Mouse (Mus musculus): ENCODE measurements at regions not wholly inside any gene's neighbourhood (a gene's known extent, or its start where the extent isn't known, plus 50 kb on each side); places are given as distances from the start of the nearest gene placed in this dataset.

- no peaks in the 10 kb centered on the region for H3K4me1 ChIP-seq
- no peak for ATAC-seq (ENCODE audit: insufficient number of reproducible peaks, insufficient read depth, low FRiP score, low TSS enrichment, low read depth)
- no peak overlapping the region for H3K9ac ChIP-seq
- H3K4me2 ChIP-seq: no peak overlapping the region
- no peaks in the 10 kb centered on the region for H3K36me3 ChIP-seq
- no peak overlapping the region for H3K27ac ChIP-seq
- 17% methylated on average over 2 of the region's 2 CpGs for WGBS
- H3K9me3 ChIP-seq: no peaks in the 10 kb centered on the region
- no peak overlapping the region for H3K4me3 ChIP-seq
- H3K27me3 ChIP-seq: no peaks in the 10 kb centered on the region
Measured at GRCm38 (mm10) chr10:92277981-92278380, 444.2 kb downstream of the Nedd1 start.

GRCm38 (mm10) chr10:92257815-92258214 lies 464.4 kb downstream of the Nedd1 start:
- no peak for ATAC-seq (ENCODE audit: insufficient number of reproducible peaks, insufficient read depth, low FRiP score, low TSS enrichment, low read depth)
- Histone ChIP-seq H3K4me1 (no peaks in the 10 kb centered on the region), H3K9ac (no peak overlapping the region), H3K9me3 (no peaks in the 10 kb centered on the region), H3K4me2 (no peak overlapping the region), H3K27ac (no peak overlapping the region), H3K36me3 (no peaks in the 10 kb centered on the region), H3K4me3 (no peak overlapping the region), H3K27me3 (no peaks in the 10 kb centered on the region)
- 60% methylated on average over 3 of the region's 3 CpGs for WGBS

GRCm38 (mm10) chr10:92248648-92249047 lies 473.6 kb downstream of the Nedd1 start:
- no peaks in the 10 kb centered on the region for H3K36me3 ChIP-seq
- no peaks in the 10 kb centered on the region for H3K9me3 ChIP-seq
- H3K4me3 ChIP-seq: no peak overlapping the region
- H3K4me2 ChIP-seq: no peak overlapping the region
- peaks cover 9% of the 10 kb centered on the region for H3K4me1 ChIP-seq
- H3K27ac ChIP-seq: no peak overlapping the region
- H3K27me3 ChIP-seq: no peaks in the 10 kb centered on the region
- H3K9ac ChIP-seq: no peak overlapping the region
- WGBS: 20% methylated on average over 3 of the region's 3 CpGs
- ATAC-seq (ENCODE audit: insufficient number of reproducible peaks, insufficient read depth, low FRiP score, low TSS enrichment, low read depth): no peak

- Histone ChIP-seq H3K9me3 (no peaks in the 10 kb centered on the region), H3K27ac (no peak overlapping the region), H3K4me3 (no peak overlapping the region), H3K27me3 (no peaks in the 10 kb centered on the region), H3K4me1 (peaks cover 9% of the 10 kb centered on the region), H3K4me2 (no peak overlapping the region), H3K9ac (no peak overlapping the region), H3K36me3 (no peaks in the 10 kb centered on the region)
- no peak for ATAC-seq (ENCODE audit: insufficient number of reproducible peaks, insufficient read depth, low FRiP score, low TSS enrichment, low read depth)
- 47% methylated on average over 5 of the region's 5 CpGs for WGBS
Measured at GRCm38 (mm10) chr10:92247449-92247805, 474.8 kb downstream of the Nedd1 start.

GRCm38 (mm10) chr10:92246785-92247448 lies 475.3 kb downstream of the Nedd1 start:
- WGBS: 39% methylated on average over 7 of the region's 7 CpGs
- no peaks in the 10 kb centered on the region for H3K9me3 ChIP-seq
- no peak overlapping the region for H3K4me2 ChIP-seq
- H3K27ac ChIP-seq: no peak overlapping the region
- no peaks in the 10 kb centered on the region for H3K36me3 ChIP-seq
- no peaks in the 10 kb centered on the region for H3K27me3 ChIP-seq
- no peak for ATAC-seq (ENCODE audit: insufficient number of reproducible peaks, insufficient read depth, low FRiP score, low TSS enrichment, low read depth)
- H3K4me3 ChIP-seq: no peak overlapping the region
- H3K9ac ChIP-seq: no peak overlapping the region
- peaks cover 9% of the 10 kb centered on the region for H3K4me1 ChIP-seq

GRCm38 (mm10) chr10:92242714-92243440 lies 479.3 kb downstream of the Nedd1 start:
- WGBS: 61% methylated on average over 11 of the region's 11 CpGs
- Histone ChIP-seq H3K4me2 (no peak overlapping the region), H3K36me3 (no peaks in the 10 kb centered on the region), H3K27ac (no peak overlapping the region), H3K4me1 (peaks cover 5% of the 10 kb centered on the region; the same call in 1 of the 2 replicates), H3K4me3 (no peak overlapping the region), H3K27me3 (no peaks in the 10 kb centered on the region), H3K9ac (no peak overlapping the region), H3K9me3 (no peaks in the 10 kb centered on the region)
- ATAC-seq (ENCODE audit: insufficient number of reproducible peaks, insufficient read depth, low FRiP score, low TSS enrichment, low read depth): no peak

- no peaks in the 10 kb centered on the region for H3K27me3 ChIP-seq
- H3K4me2 ChIP-seq: no peak overlapping the region
- no peak overlapping the region for H3K9ac ChIP-seq
- H3K4me3 ChIP-seq: no peak overlapping the region
- H3K9me3 ChIP-seq: no peaks in the 10 kb centered on the region
- H3K4me1 ChIP-seq: no peaks in the 10 kb centered on the region
- WGBS: 55% methylated on average over 5 of the region's 5 CpGs
- H3K27ac ChIP-seq: no peak overlapping the region
- no peaks in the 10 kb centered on the region for H3K36me3 ChIP-seq
- no peak for ATAC-seq (ENCODE audit: insufficient number of reproducible peaks, insufficient read depth, low FRiP score, low TSS enrichment, low read depth)
Measured at GRCm38 (mm10) chr10:92237881-92238280, 484.3 kb downstream of the Nedd1 start.

- no peaks in the 10 kb centered on the region for H3K27me3 ChIP-seq
- no peaks in the 10 kb centered on the region for H3K36me3 ChIP-seq
- H3K9ac ChIP-seq: no peak overlapping the region
- H3K4me3 ChIP-seq: no peak overlapping the region
- WGBS: 47% methylated on average over 2 of the region's 2 CpGs
- H3K27ac ChIP-seq: no peak overlapping the region
- no peak overlapping the region for H3K4me2 ChIP-seq
- no peaks in the 10 kb centered on the region for H3K9me3 ChIP-seq
- ATAC-seq (ENCODE audit: insufficient number of reproducible peaks, insufficient read depth, low FRiP score, low TSS enrichment, low read depth): no peak
- H3K4me1 ChIP-seq: no peaks in the 10 kb centered on the region
Measured at GRCm38 (mm10) chr10:92232081-92232480, 490.1 kb downstream of the Nedd1 start.

GRCm38 (mm10) chr10:92225818-92226217 lies 496.4 kb downstream of the Nedd1 start:
- H3K27ac ChIP-seq: no peak overlapping the region
- no peak overlapping the region for H3K4me3 ChIP-seq
- no peak overlapping the region for H3K9ac ChIP-seq
- H3K27me3 ChIP-seq: no peaks in the 10 kb centered on the region
- no peaks in the 10 kb centered on the region for H3K36me3 ChIP-seq
- H3K9me3 ChIP-seq: no peaks in the 10 kb centered on the region
- no peak overlapping the region for H3K4me2 ChIP-seq
- 43% methylated on average over 4 of the region's 4 CpGs for WGBS
- no peak for ATAC-seq (ENCODE audit: insufficient number of reproducible peaks, insufficient read depth, low FRiP score, low TSS enrichment, low read depth)
- H3K4me1 ChIP-seq: no peaks in the 10 kb centered on the region

- Histone ChIP-seq H3K4me2 (no peak overlapping the region), H3K27me3 (no peaks in the 10 kb centered on the region), H3K9ac (no peak overlapping the region), H3K9me3 (no peaks in the 10 kb centered on the region), H3K4me1 (no peaks in the 10 kb centered on the region), H3K27ac (no peak overlapping the region), H3K36me3 (no peaks in the 10 kb centered on the region), H3K4me3 (no peak overlapping the region)
- ATAC-seq (ENCODE audit: insufficient number of reproducible peaks, insufficient read depth, low FRiP score, low TSS enrichment, low read depth): no peak
- WGBS: 86% methylated on average over 7 of the region's 7 CpGs
Measured at GRCm38 (mm10) chr10:92225071-92225470, 497.1 kb downstream of the Nedd1 start.

GRCm38 (mm10) chr10:92219310-92219709 lies 502.9 kb downstream of the Nedd1 start:
- Histone ChIP-seq H3K27ac (no peak overlapping the region), H3K4me1 (no peaks in the 10 kb centered on the region), H3K4me2 (no peak overlapping the region), H3K4me3 (no peak overlapping the region), H3K9ac (no peak overlapping the region), H3K36me3 (no peaks in the 10 kb centered on the region), H3K27me3 (no peaks in the 10 kb centered on the region), H3K9me3 (no peaks in the 10 kb centered on the region)
- no peak for ATAC-seq (ENCODE audit: insufficient number of reproducible peaks, insufficient read depth, low FRiP score, low TSS enrichment, low read depth)
- WGBS: 77% methylated on average over 3 of the region's 3 CpGs

GRCm38 (mm10) chr10:92170856-92171255 lies 551.4 kb downstream of the Nedd1 start:
- 83% methylated on average over 8 of the region's 8 CpGs for WGBS
- Histone ChIP-seq H3K27me3 (0 out of 2 replicates have a peak, but pooled peaks cover 3% of the 10 kb centered on the region), H3K9ac (no peak overlapping the region), H3K9me3 (no peaks in the 10 kb centered on the region), H3K4me1 (no peaks in the 10 kb centered on the region), H3K4me2 (no peak overlapping the region), H3K4me3 (no peak overlapping the region), H3K27ac (no peak overlapping the region), H3K36me3 (no peaks in the 10 kb centered on the region)
- ATAC-seq (ENCODE audit: insufficient number of reproducible peaks, insufficient read depth, low FRiP score, low TSS enrichment, low read depth): no peak
